Mouse (Mus musculus): ENCODE measurements around the gene St7l.

St7l gene

DNA sequence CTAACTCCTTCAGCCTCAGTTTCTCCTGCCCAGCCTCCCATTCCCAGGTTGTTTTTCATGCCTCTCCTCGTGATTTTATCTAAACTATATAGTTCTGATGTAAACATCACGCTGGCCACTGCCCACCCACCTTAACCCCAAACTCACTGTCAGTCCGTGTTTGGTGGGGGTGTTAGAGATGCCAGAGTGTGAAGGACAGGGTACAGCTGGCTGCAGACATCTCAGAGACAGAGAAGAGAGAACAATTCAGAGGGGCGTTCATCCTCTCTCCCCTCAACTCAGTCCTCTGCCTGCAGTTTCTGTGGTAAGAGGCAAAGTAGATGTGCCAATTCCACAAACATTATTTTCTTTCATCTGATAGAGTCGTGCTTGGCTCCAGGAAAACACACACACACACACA lies 99.1 kb downstream of the St7l start:
- no peak overlapping the region for H3K4me3 ChIP-seq (replicated peaks; ENCODE audit: low read length)
- no peaks in the 10 kb centered on the region for H3K36me3 ChIP-seq (ENCODE audit: insufficient read depth, low read length)
- TF ChIP-seq NANOG (IDR thresholded peaks at IDR 0.05; ENCODE audit: borderline replicate concordance, low read length) (no peak), POU5F1 (IDR thresholded peaks at IDR 0.05; ENCODE audit: borderline replicate concordance, low read length) (no peak), CTCF (conservative IDR thresholded peaks at IDR 0.05; ENCODE audit: low read length) (no peak)

GRCm38 (mm10) chr3:104963331-104964276 lies 99.8 kb downstream of the St7l start:
- Histone ChIP-seq H3K36me3 (ENCODE audit: insufficient read depth, low read length) (no peaks in the 10 kb centered on the region), H3K4me1 (replicated peaks; ENCODE audit: low read depth, low read length) (peaks cover 50% of the 10 kb centered on the region), H3K27me3 (ENCODE audit: insufficient read depth, low read length) (peaks cover 91% of the 10 kb centered on the region), H3K4me3 (replicated peaks; ENCODE audit: low read length) (no peak overlapping the region), H3K9me3 (ENCODE audit: low read length) (no peaks in the 10 kb centered on the region)
- TF ChIP-seq POU5F1 (IDR thresholded peaks at IDR 0.05; ENCODE audit: borderline replicate concordance, low read length) (no peak), CTCF (conservative IDR thresholded peaks at IDR 0.05; ENCODE audit: low read length) (no peak), NANOG (IDR thresholded peaks at IDR 0.05; ENCODE audit: borderline replicate concordance, low read length) (no peak)

More for the DNA sequence above, 99.1 kb downstream of the St7l start:
- H3K9me3 ChIP-seq (ENCODE audit: low read length): no peaks in the 10 kb centered on the region
- H3K4me1 ChIP-seq (replicated peaks; ENCODE audit: low read depth, low read length): peaks cover 50% of the 10 kb centered on the region
- H3K27me3 ChIP-seq (ENCODE audit: insufficient read depth, low read length): peaks cover 95% of the 10 kb centered on the region

DNA sequence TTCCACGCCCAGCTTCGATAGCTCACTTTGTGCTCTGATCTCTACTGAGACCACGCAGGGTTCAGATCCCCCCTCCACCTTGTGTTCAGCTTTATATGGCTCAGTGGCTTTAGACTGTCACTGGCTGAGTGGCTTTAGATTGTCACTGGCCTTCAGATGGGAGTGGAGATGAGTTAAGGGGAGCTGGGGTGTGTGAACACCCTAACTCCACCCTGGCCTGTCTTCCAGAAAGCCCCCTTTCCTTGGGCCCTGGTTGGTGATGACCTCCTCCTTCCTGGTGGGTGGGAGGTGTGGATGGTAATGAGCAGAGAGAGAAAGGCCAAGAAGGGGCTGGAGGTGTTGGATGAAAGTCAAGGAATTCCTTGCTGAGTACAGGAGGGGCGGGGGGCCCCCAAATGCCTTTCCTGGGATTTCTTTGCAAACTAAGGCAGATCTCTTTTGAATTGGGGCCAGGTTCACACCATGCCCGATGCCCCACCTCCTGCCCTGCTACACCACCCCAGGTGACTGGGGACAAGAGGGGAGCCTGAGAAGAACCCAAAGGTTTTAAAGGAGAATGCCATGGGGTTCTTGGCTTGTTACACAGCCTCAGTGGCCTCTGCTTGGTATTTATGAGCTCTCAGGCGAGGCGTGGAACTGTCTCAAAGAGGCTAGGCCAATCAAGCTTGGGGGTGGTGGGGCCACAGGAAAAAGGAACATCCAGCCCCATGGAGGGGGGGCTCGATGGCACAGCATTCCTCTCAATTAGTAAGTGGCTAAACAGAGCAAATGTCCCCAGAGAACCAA lies 101.5 kb downstream of the St7l start:
- no peak overlapping the region for H3K4me3 ChIP-seq (replicated peaks; ENCODE audit: low read length)
- TF ChIP-seq CTCF (conservative IDR thresholded peaks at IDR 0.05; ENCODE audit: low read length) (no peak), POU5F1 (IDR thresholded peaks at IDR 0.05; ENCODE audit: borderline replicate concordance, low read length) (no peak), NANOG (IDR thresholded peaks at IDR 0.05; ENCODE audit: borderline replicate concordance, low read length) (no peak)
- H3K27me3 ChIP-seq (ENCODE audit: insufficient read depth, low read length): peaks cover 81% of the 10 kb centered on the region
- no peaks in the 10 kb centered on the region for H3K9me3 ChIP-seq (ENCODE audit: low read length)
- peaks cover 43% of the 10 kb centered on the region for H3K4me1 ChIP-seq (replicated peaks; ENCODE audit: low read depth, low read length)
- H3K36me3 ChIP-seq (ENCODE audit: insufficient read depth, low read length): no peaks in the 10 kb centered on the region

DNA sequence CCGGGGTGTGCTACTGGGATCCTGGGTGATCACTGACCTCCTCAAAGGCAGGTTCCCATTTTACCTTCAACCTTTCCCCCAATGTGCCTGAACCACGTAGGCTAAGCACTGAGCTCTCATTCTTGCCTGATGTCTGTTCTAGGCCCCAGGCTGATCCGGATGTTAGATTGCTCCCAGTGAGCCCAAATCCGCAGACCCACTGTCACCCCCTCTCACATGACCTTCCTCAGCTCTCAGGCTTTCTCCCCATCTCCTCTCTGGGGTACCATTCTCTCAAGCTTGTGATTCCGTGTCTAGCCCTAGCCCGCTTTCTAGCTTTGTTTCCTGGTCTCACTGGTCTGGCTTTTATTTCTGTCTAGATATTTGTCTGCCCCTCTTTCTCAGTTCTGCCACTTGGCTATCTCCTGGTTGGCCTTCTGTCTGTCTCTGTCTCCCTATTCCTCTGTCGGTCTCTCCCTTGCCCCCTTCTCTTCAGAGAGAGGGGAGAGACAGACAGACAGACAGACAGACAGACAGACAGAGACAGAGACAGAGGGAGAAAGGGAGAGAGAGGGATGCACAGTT lies 102.3 kb downstream of the St7l start:
- TF ChIP-seq POU5F1 (IDR thresholded peaks at IDR 0.05; ENCODE audit: borderline replicate concordance, low read length): no peak
- no peak for TF ChIP-seq CTCF (conservative IDR thresholded peaks at IDR 0.05; ENCODE audit: low read length)
- TF ChIP-seq NANOG (IDR thresholded peaks at IDR 0.05; ENCODE audit: borderline replicate concordance, low read length): no peak
- peaks cover 35% of the 10 kb centered on the region for H3K4me1 ChIP-seq (replicated peaks; ENCODE audit: low read depth, low read length)

DNA sequence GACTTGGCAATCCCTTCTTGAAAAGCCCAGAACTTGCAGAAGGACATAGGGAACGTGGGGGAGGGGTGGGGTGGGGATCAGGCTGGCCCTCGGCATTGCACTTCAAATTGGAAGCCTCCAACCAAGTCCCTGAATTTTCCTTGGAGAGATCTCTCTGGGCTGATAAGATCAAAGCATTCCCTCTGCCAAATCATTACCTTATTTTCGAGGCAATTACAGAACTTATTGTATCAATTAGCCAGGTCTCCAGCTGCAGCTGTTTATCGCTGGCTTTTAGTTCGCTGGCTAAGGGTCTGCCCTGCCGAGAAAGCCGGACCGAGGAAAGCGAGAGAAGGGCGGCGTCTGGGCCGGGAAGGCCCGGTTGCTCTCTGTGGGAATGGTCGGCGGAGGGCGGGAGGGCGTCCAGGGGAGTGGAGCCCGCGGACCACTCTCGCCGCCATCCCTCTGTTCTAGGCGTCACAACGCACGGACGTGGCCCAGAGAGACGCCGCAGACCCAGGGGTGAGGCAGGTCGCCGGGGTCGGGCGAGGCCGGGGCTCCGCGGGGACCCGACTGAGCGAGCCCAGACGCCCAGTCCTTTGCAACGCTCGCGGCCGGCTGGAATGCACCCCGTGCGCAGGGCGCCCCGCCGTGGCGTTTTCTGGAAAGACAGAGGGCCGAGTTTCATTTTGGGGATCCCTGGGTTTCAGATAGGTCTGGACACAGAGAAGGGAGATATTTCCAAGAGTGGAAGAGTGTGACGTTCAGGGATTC lies 103.9 kb downstream of the St7l start:
- peaks cover 7% of the 10 kb centered on the region for H3K9me3 ChIP-seq (ENCODE audit: low read length)
- peaks cover 25% of the 10 kb centered on the region for H3K4me1 ChIP-seq (replicated peaks; ENCODE audit: low read depth, low read length)
- H3K4me3 ChIP-seq (replicated peaks; ENCODE audit: low read length): peak overlapping the region; percentile 81
- TF ChIP-seq NANOG (IDR thresholded peaks at IDR 0.05; ENCODE audit: borderline replicate concordance, low read length) (no peak), CTCF (conservative IDR thresholded peaks at IDR 0.05; ENCODE audit: low read length) (peak; percentile 55)
- peaks cover 56% of the 10 kb centered on the region for H3K27me3 ChIP-seq (ENCODE audit: insufficient read depth, low read length)
- no peaks in the 10 kb centered on the region for H3K36me3 ChIP-seq (ENCODE audit: insufficient read depth, low read length)

More for the DNA sequence above, 102.3 kb downstream of the St7l start:
- Histone ChIP-seq H3K4me3 (replicated peaks; ENCODE audit: low read length) (no peak overlapping the region), H3K9me3 (ENCODE audit: low read length) (peaks cover 6% of the 10 kb centered on the region), H3K27me3 (ENCODE audit: insufficient read depth, low read length) (peaks cover 72% of the 10 kb centered on the region), H3K36me3 (ENCODE audit: insufficient read depth, low read length) (no peaks in the 10 kb centered on the region)
